17 mouse cellular contexts compared by ENCODE assay signal in genomic region chr14:77190158-77190557, GRCm38 (mm10). TPM values are rescaled to one million over a fixed set of nuclear protein-coding genes. Genes with fewer than 3 reads are reported as not detected.
"Had no signal": no experiment of that assay in that cellular context is flagged by ENCODE, and none has a peak within 500 bp of the region (broad histone marks: within the 10 kb centered on the region; RNA-seq: fewer than 3 reads in every experiment).

No protein-coding gene starts in this region.

- ATAC-seq: liver, postnatal 0 days; lung, postnatal 0 days; midbrain, embryonic 13.5 days; midbrain, embryonic 15.5 days had no signal

- H3K27ac ChIP-seq: lung, embryonic 15.5 days; macrophage; midbrain, embryonic 13.5 days; midbrain, embryonic 15.5 days; neural tube, embryonic 12.5 days; stomach, embryonic 15.5 days; stomach, postnatal 0 days had no signal

- H3K4me3 ChIP-seq: lung, embryonic 15.5 days; midbrain, embryonic 13.5 days; midbrain, embryonic 15.5 days; neural tube, embryonic 12.5 days; stomach, embryonic 15.5 days had no signal

- H3K4me1 ChIP-seq: lung, embryonic 15.5 days; stomach, embryonic 15.5 days had no signal

- H3K9me3 ChIP-seq: lung, embryonic 15.5 days; midbrain, embryonic 13.5 days; midbrain, embryonic 15.5 days; neural tube, embryonic 12.5 days; stomach, embryonic 15.5 days had no signal

- H3K27me3 ChIP-seq: lung, embryonic 15.5 days; midbrain, embryonic 13.5 days; midbrain, embryonic 15.5 days; neural tube, embryonic 12.5 days; stomach, embryonic 15.5 days had no signal

- H3K4me2 ChIP-seq: lung, embryonic 15.5 days; midbrain, embryonic 11.5 days; midbrain, embryonic 13.5 days; midbrain, embryonic 15.5 days; neural tube, embryonic 12.5 days; stomach, embryonic 15.5 days had no signal

- DNase-seq: liver, postnatal 0 days; lung, adult 2 months; lung, postnatal 14 days; lung, postnatal 36 days; right cerebral cortex, postnatal 14 days; thymus, adult 2 months; thymus, postnatal 25 days; thymus, postnatal 4 days had no signal

- H3K9ac ChIP-seq: liver, postnatal 0 days; lung, embryonic 15.5 days; midbrain, embryonic 13.5 days; midbrain, embryonic 15.5 days; neural tube, embryonic 12.5 days; stomach, embryonic 15.5 days had no signal

- H3K36me3 ChIP-seq: lung, embryonic 15.5 days; midbrain, embryonic 13.5 days; midbrain, embryonic 15.5 days; neural tube, embryonic 12.5 days; stomach, embryonic 15.5 days had no signal

RNA-seq across cellular contexts. Expression of gene Enox1, which starts 33.6 kb away (rescaled TPM):
- polyA plus RNA-seq: macrophage had no signal
